Mouse (Mus musculus) kidney, embryonic 15.5 days (tissue): ENCODE measurements around the gene 6030458C11Rik. TPM values are rescaled to one million over a fixed set of nuclear protein-coding genes. Genes with fewer than 3 reads are reported as not detected.

Experiments
- ATAC-seq: fragments of 200-750 bp; cut with Nextera tagmentation; replicated peaks from 2 replicates; pipeline ENCODE4 v1.8.0; 2017; ENCODE audit warnings: moderate TSS enrichment; ENCODE audit not compliant: low FRiP score
- H3K27ac ChIP-seq: fragments of 300-500 bp; sonication (generic); 2 replicates; pipeline ENCODE4 v1.5.1; 2015; ENCODE audit warnings: mild to moderate bottlenecking, inconsistent platforms
- H3K27me3 ChIP-seq: fragments of 300-500 bp; sonication (generic); 2 replicates; pipeline ENCODE4 v1.6.1; 2015; ENCODE audit warnings: inconsistent platforms
- H3K36me3 ChIP-seq: fragments of 300-500 bp; sonication (generic); 2 replicates; pipeline ENCODE4 v1.6.1; 2015; ENCODE audit warnings: inconsistent platforms
- H3K4me1 ChIP-seq: fragments of 300-500 bp; sonication (generic); 2 replicates; pipeline ENCODE4 v1.6.1; 2015; ENCODE audit warnings: inconsistent platforms
- H3K4me2 ChIP-seq: fragments of 300-500 bp; sonication (generic); 2 replicates; pipeline ENCODE4 v1.6.1; 2015; ENCODE audit warnings: moderate library complexity, mild to moderate bottlenecking, inconsistent platforms
- H3K4me3 ChIP-seq: fragments of 300-500 bp; sonication (generic); replicated peaks from 2 replicates; pipeline ENCODE4 v1.5.1; 2015; ENCODE audit warnings: mild to moderate bottlenecking, inconsistent platforms
- H3K9ac ChIP-seq: fragments of 300-500 bp; sonication (generic); 2 replicates; pipeline ENCODE4 v1.6.1; 2015; ENCODE audit warnings: mild to moderate bottlenecking, inconsistent platforms
- H3K9me3 ChIP-seq: fragments of 300-500 bp; sonication (generic); replicated peaks from 2 replicates; pipeline ENCODE4 v1.6.1; 2016; ENCODE audit warnings: inconsistent platforms
- WGBS: fragments of 180-500 bp; shearing (Covaris S2); methylation state at CpG from one replicate; pipeline ENCODE4 v1.1.7; 2015; ENCODE audit warnings: mixed read lengths; 5-methylcytosine and 5-hydroxymethylcytosine counted together
- microRNA-seq: library from miRNA; unstranded; fragments of <30 nt; microRNA quantifications from one replicate; pipeline ENCODE4, GENCODE M21; 2016
- polyA plus RNA-seq: library from polyadenylated mRNA; unstranded; fragments of >200 nt; fragmentation: Nextera tagmentation; extraction: Ambion mirVana; gene quantifications from 2 replicates; pipeline ENCODE4 v1.2.1, GENCODE M21; 2015

6030458C11Rik gene
- polyA plus RNA-seq, 1 experiment from 2014 or later = 43.1 TPM

GRCm38 (mm10) chr15:12781296-12781695 is 43.2 kb downstream of the 6030458C11Rik start:
- Histone ChIP-seq H3K4me2 (no peak overlapping the region), H3K4me1 (no peaks in the 10 kb centered on the region), H3K27me3 (no peaks in the 10 kb centered on the region), H3K9ac (no peak overlapping the region), H3K9me3 (no peaks in the 10 kb centered on the region), H3K36me3 (no peaks in the 10 kb centered on the region), H3K27ac (no peak overlapping the region), H3K4me3 (no peak overlapping the region)
- 70% methylated on average over 6 of the region's 6 CpGs for WGBS
- no peak for ATAC-seq

- no peak for ATAC-seq
These were observed 50.2 kb downstream of the 6030458C11Rik start for GRCm38 (mm10) chr15:12774149-12774753.

GRCm38 (mm10) chr15:12770958-12771357 is 53.5 kb downstream of the 6030458C11Rik start:
- no peak overlapping the region for H3K9ac ChIP-seq
- no peak overlapping the region for H3K4me3 ChIP-seq
- no peaks in the 10 kb centered on the region for H3K4me1 ChIP-seq
- H3K4me2 ChIP-seq = no peak overlapping the region
- 78% methylated on average over 7 of the region's 7 CpGs for WGBS
- H3K27me3 ChIP-seq = no peaks in the 10 kb centered on the region
- H3K27ac ChIP-seq = no peak overlapping the region
- H3K9me3 ChIP-seq = 0 out of 2 replicates have a peak, but pooled peaks cover 3% of the 10 kb centered on the region
- H3K36me3 ChIP-seq = no peaks in the 10 kb centered on the region
- ATAC-seq = no peak

More at GRCm38 (mm10) chr15:12774149-12774753, 50.2 kb downstream of the 6030458C11Rik start:
- Histone ChIP-seq H3K4me1 (no peaks in the 10 kb centered on the region), H3K9ac (no peak overlapping the region), H3K4me3 (no peak overlapping the region), H3K9me3 (0 out of 2 replicates have a peak, but pooled peaks cover 3% of the 10 kb centered on the region), H3K4me2 (no peak overlapping the region), H3K36me3 (no peaks in the 10 kb centered on the region), H3K27ac (no peak overlapping the region), H3K27me3 (no peaks in the 10 kb centered on the region)
- 74% methylated on average over 11 of the region's 11 CpGs for WGBS

GRCm38 (mm10) chr15:12766848-12767247 is 57.6 kb downstream of the 6030458C11Rik start:
- Histone ChIP-seq H3K36me3 (no peaks in the 10 kb centered on the region), H3K27ac (no peak overlapping the region), H3K9ac (no peak overlapping the region), H3K4me3 (no peak overlapping the region), H3K4me1 (peaks cover 17% of the 10 kb centered on the region), H3K27me3 (no peaks in the 10 kb centered on the region), H3K9me3 (no peaks in the 10 kb centered on the region), H3K4me2 (no peak overlapping the region)
- 76% methylated on average over 4 of the region's 4 CpGs for WGBS
- no peak for ATAC-seq

- WGBS = 39% methylated on average over 10 of the region's 10 CpGs
- ATAC-seq = peak; percentile 75
These were observed 61.3 kb downstream of the 6030458C11Rik start for GRCm38 (mm10) chr15:12763147-12763546.

GRCm38 (mm10) chr15:12762258-12762913 is 62.1 kb downstream of the 6030458C11Rik start:
- Histone ChIP-seq H3K27me3 (no peaks in the 10 kb centered on the region), H3K9me3 (no peaks in the 10 kb centered on the region), H3K4me1 (peaks cover 17% of the 10 kb centered on the region), H3K4me2 (no peak overlapping the region), H3K27ac (no peak overlapping the region), H3K4me3 (no peak overlapping the region), H3K9ac (no peak overlapping the region), H3K36me3 (no peaks in the 10 kb centered on the region)
- 49% methylated on average over 11 of the region's 11 CpGs for WGBS
- peak; percentile 76 for ATAC-seq

More at GRCm38 (mm10) chr15:12763147-12763546, 61.3 kb downstream of the 6030458C11Rik start:
- H3K4me1 ChIP-seq = peaks cover 17% of the 10 kb centered on the region
- H3K27ac ChIP-seq = 0 out of 2 replicates have a peak overlapping the region, but pooled peaks have one; percentile 32
- no peak overlapping the region for H3K9ac ChIP-seq
- no peak overlapping the region for H3K4me3 ChIP-seq
- peak overlapping the region; percentile 27; the same call in 1 of the 2 replicates for H3K4me2 ChIP-seq
- no peaks in the 10 kb centered on the region for H3K36me3 ChIP-seq
- H3K27me3 ChIP-seq = no peaks in the 10 kb centered on the region
- no peaks in the 10 kb centered on the region for H3K9me3 ChIP-seq

- no peak overlapping the region for H3K27ac ChIP-seq
- WGBS = 90% methylated on average over 6 of the region's 6 CpGs
- no peaks in the 10 kb centered on the region for H3K9me3 ChIP-seq
- no peak overlapping the region for H3K4me2 ChIP-seq
- no peak overlapping the region for H3K9ac ChIP-seq
- no peak for ATAC-seq
- H3K4me3 ChIP-seq = no peak overlapping the region
- no peaks in the 10 kb centered on the region for H3K27me3 ChIP-seq
- no peaks in the 10 kb centered on the region for H3K36me3 ChIP-seq
- peaks cover 17% of the 10 kb centered on the region for H3K4me1 ChIP-seq
These were observed 63.7 kb downstream of the 6030458C11Rik start for GRCm38 (mm10) chr15:12760747-12761146.

- no peak overlapping the region for H3K4me2 ChIP-seq
- H3K9ac ChIP-seq = no peak overlapping the region
- H3K36me3 ChIP-seq = no peaks in the 10 kb centered on the region
- H3K27ac ChIP-seq = no peak overlapping the region
- no peaks in the 10 kb centered on the region for H3K9me3 ChIP-seq
- 59% methylated on average over 5 of the region's 5 CpGs for WGBS
- peaks cover 16% of the 10 kb centered on the region for H3K4me1 ChIP-seq
- no peak for ATAC-seq
- no peaks in the 10 kb centered on the region for H3K27me3 ChIP-seq
- no peak overlapping the region for H3K4me3 ChIP-seq
These were observed 66.0 kb downstream of the 6030458C11Rik start for GRCm38 (mm10) chr15:12758461-12758860.

Small RNAs within 50 kb of the gene (microRNA-seq; reads per million reads assigned to microRNA genes)
- not detected for gene Gm47288

Other genes starting within 250 kb of the 6030458C11Rik start
- gene Pdzd2, start 84.7 kb downstream of the 6030458C11Rik start, polyA plus RNA-seq = 35.2 and 41.3 TPM in 2 replicates
- 41.4 and 44.7 TPM in 2 replicates for gene Drosha, start 166 bp upstream of the 6030458C11Rik start, polyA plus RNA-seq